Mouse (Mus musculus) right cerebral cortex, postnatal 36 days (tissue): ENCODE measurements around the gene Antxr2.

Source experiments
- DNase-seq, 2 experiments: peaks; one replicate each; pipeline ENCODE4 v3.0.0; 2022; ENCODE audit warnings: low spot score in 2 of 2, mixed read lengths in 1 of 2

Gene Antxr2

GRCm38 (mm10) chr5:97995881-97996280 lies 35.0 kb downstream of the Antxr2 start:
- no peak for DNase-seq

GRCm38 (mm10) chr5:97986656-97987294 lies 44.1 kb downstream of the Antxr2 start:
- DNase-seq, result no peak

GRCm38 (mm10) chr5:97983375-97983774 lies 47.5 kb downstream of the Antxr2 start:
- no peak for DNase-seq

- DNase-seq, result no peak
Measured at GRCm38 (mm10) chr5:97980472-97980871, 50.4 kb downstream of the Antxr2 start.

GRCm38 (mm10) chr5:97973293-97973692 lies 57.5 kb downstream of the Antxr2 start:
- no peak for DNase-seq

GRCm38 (mm10) chr5:97972029-97972428 lies 58.8 kb downstream of the Antxr2 start:
- DNase-seq, result no peak

GRCm38 (mm10) chr5:97971236-97971635 lies 59.6 kb downstream of the Antxr2 start:
- no peak for DNase-seq

GRCm38 (mm10) chr5:97967044-97967443 lies 63.8 kb downstream of the Antxr2 start:
- DNase-seq, result no peak

GRCm38 (mm10) chr5:97966101-97966500 lies 64.7 kb downstream of the Antxr2 start:
- no peak for DNase-seq

- no peak for DNase-seq
Measured at GRCm38 (mm10) chr5:97964444-97964843, 66.4 kb downstream of the Antxr2 start.

GRCm38 (mm10) chr5:97962512-97962911 lies 68.3 kb downstream of the Antxr2 start:
- no peak for DNase-seq

GRCm38 (mm10) chr5:97961786-97962185 lies 69.1 kb downstream of the Antxr2 start:
- no peak for DNase-seq

GRCm38 (mm10) chr5:97959651-97960050 lies 71.2 kb downstream of the Antxr2 start:
- no peak for DNase-seq

GRCm38 (mm10) chr5:97959010-97959409 lies 71.8 kb downstream of the Antxr2 start:
- no peak for DNase-seq

GRCm38 (mm10) chr5:97957501-97957900 lies 73.3 kb downstream of the Antxr2 start:
- DNase-seq, result no peak

- no peak for DNase-seq
Measured at GRCm38 (mm10) chr5:97954193-97954772, 76.6 kb downstream of the Antxr2 start.

- no peak for DNase-seq
Measured at GRCm38 (mm10) chr5:97953241-97953920, 77.5 kb downstream of the Antxr2 start.

GRCm38 (mm10) chr5:97947261-97947660 lies 83.6 kb downstream of the Antxr2 start:
- no peak for DNase-seq

- DNase-seq, result no peak
Measured at GRCm38 (mm10) chr5:97946236-97946635, 84.6 kb downstream of the Antxr2 start.

GRCm38 (mm10) chr5:97935140-97936129 lies 95.4 kb downstream of the Antxr2 start:
- peak; percentile 10 to 15 for DNase-seq

- DNase-seq, result no peak
Measured at GRCm38 (mm10) chr5:97917654-97918053, 113.2 kb downstream of the Antxr2 start.

GRCm38 (mm10) chr5:97914890-97915289 lies 116.0 kb downstream of the Antxr2 start:
- no peak for DNase-seq
